Mouse (Mus musculus) heart, embryonic 14.5 days (tissue): Measurements from ENCODE around the gene Gm45837. TPM values are rescaled to one million over a fixed set of nuclear protein-coding genes. Genes with fewer than 3 reads are reported as not detected.

Experiments used
- ATAC-seq: fragments of 200-750 bp; cut with Nextera tagmentation; 2 replicates; pipeline ENCODE4 v1.8.0; 2017; ENCODE audit warnings: low read depth, moderate TSS enrichment; ENCODE audit not compliant: insufficient number of reproducible peaks, insufficient read depth, low FRiP score
- H3K27ac ChIP-seq, 2 experiments: fragments of 200-500 bp in 1 of 2; fragments of 300-500 bp in 1 of 2; sonication (generic) in 1 of 2; replicated peaks in 1 of 2; 2 replicates each; pipeline ENCODE4 v1.5.1; 2012 to 2014; ENCODE audit warnings: low read depth in 2 of 2, low read length in 2 of 2, control low read depth in 1 of 2, mild to moderate bottlenecking in 1 of 2, mixed read lengths in 1 of 2; ENCODE audit not compliant: control insufficient read depth in 1 of 2, insufficient read depth in 1 of 2
- H3K27me3 ChIP-seq: fragments of 300-500 bp; sonication (generic); 2 replicates; pipeline ENCODE4 v1.6.1; 2014; ENCODE audit warnings: mild to moderate bottlenecking, low read length, control low read depth; ENCODE audit not compliant: control insufficient read depth, insufficient read depth
- H3K36me3 ChIP-seq: fragments of 300-500 bp; sonication (generic); 2 replicates; pipeline ENCODE4 v1.6.1; 2014; ENCODE audit warnings: mild to moderate bottlenecking, control low read depth, low read length, mixed read lengths; ENCODE audit not compliant: control insufficient read depth, insufficient read depth
- H3K4me1 ChIP-seq, 2 experiments: fragments of 200-500 bp in 1 of 2; fragments of 300-500 bp in 1 of 2; sonication (generic) in 1 of 2; 2 replicates each; pipeline ENCODE4 v1.6.1; 2012 to 2014; ENCODE audit warnings: low read length in 2 of 2, control low read depth in 1 of 2, mixed read lengths in 1 of 2; ENCODE audit not compliant: control insufficient read depth in 2 of 2, insufficient read depth in 2 of 2
- H3K4me2 ChIP-seq: fragments of 300-500 bp; sonication (generic); 2 replicates; pipeline ENCODE4 v1.6.1; 2014; ENCODE audit warnings: mild to moderate bottlenecking, low read length
- H3K4me3 ChIP-seq, 2 experiments: fragments of 200-500 bp in 1 of 2; fragments of 300-500 bp in 1 of 2; sonication (generic) in 1 of 2; 2 replicates each; pipeline ENCODE4 v1.5.1; 2012 to 2014; ENCODE audit warnings: low read length in 2 of 2, mild to moderate bottlenecking in 2 of 2, control low read depth in 1 of 2, low read depth in 1 of 2, moderate library complexity in 1 of 2; ENCODE audit not compliant: control insufficient read depth in 1 of 2, insufficient read depth in 1 of 2
- H3K9ac ChIP-seq: fragments of 300-500 bp; sonication (generic); 2 replicates; pipeline ENCODE4 v1.6.1; 2014; ENCODE audit warnings: mild to moderate bottlenecking, low read length
- H3K9me3 ChIP-seq: fragments of 300-500 bp; sonication (generic); 2 replicates; pipeline ENCODE4 v1.6.1; 2016; ENCODE audit warnings: low read length, control low read depth; ENCODE audit not compliant: control insufficient read depth
- WGBS: fragments of 180-500 bp; shearing (Covaris S2); extraction: QIAGEN DNeasy Blood & Tissue Kit; methylation state at CpG from one replicate; pipeline ENCODE4 v1.1.7; 2014; 5-methylcytosine and 5-hydroxymethylcytosine counted together
- polyA plus RNA-seq: library from polyadenylated mRNA; unstranded; fragments of >200 nt; fragmentation: Nextera tagmentation; extraction: Ambion mirVana; gene quantifications from 2 replicates; pipeline ENCODE4 v1.2.1, GENCODE M21; 2014

The Gm45837 gene
- polyA plus RNA-seq, 1 experiment from 2014 or later = not detected

GRCm38 (mm10) chr7:101459923-101460607 is 49.4 kb downstream of the Gm45837 start:
- Histone ChIP-seq H3K4me3 (no peak overlapping the region), H3K36me3 (no peaks in the 10 kb centered on the region), H3K9ac (no peak overlapping the region), H3K9me3 (no peaks in the 10 kb centered on the region), H3K27me3 (peaks cover 16% of the 10 kb centered on the region), H3K27ac (no peak overlapping the region), H3K4me1 (peaks cover 9 to 22% of the 10 kb centered on the region in 2 experiments), H3K4me2 (no peak overlapping the region)
- ATAC-seq = no peak
- WGBS = 51% methylated on average over 10 of the region's 10 CpGs

GRCm38 (mm10) chr7:101460608-101460957 is 49.9 kb downstream of the Gm45837 start:
- Histone ChIP-seq H3K36me3 (no peaks in the 10 kb centered on the region), H3K4me3 (no peak overlapping the region), H3K27me3 (peaks cover 11% of the 10 kb centered on the region), H3K9me3 (no peaks in the 10 kb centered on the region), H3K9ac (no peak overlapping the region), H3K4me2 (no peak overlapping the region), H3K4me1 (peaks cover 14 to 27% of the 10 kb centered on the region in 2 experiments), H3K27ac (no peak overlapping the region)
- ATAC-seq = peak; percentile 32; the same call in 1 of the 2 replicates
- 28% methylated on average over 10 of the region's 10 CpGs for WGBS

DNA sequence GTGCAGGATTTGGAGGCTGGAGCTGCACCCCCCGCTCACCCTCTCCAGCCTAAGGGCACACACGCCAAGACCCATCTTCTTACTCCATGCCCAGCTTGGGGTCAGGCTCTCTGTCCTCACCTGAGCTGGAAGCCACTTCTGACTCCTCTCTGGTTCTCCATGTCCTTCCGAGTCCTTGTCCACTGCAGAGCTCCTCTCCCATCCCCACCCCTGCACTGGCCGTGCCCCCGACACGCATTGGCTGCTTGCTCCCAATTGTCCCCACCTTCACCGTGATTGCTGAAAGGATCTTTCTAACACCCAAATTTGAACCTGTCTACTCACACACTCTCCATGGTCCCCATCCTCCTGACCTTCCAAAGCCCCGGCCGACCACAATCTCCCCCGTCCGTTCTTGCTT is 50.9 kb downstream of the Gm45837 start:
- Histone ChIP-seq H3K9me3 (no peaks in the 10 kb centered on the region), H3K27ac (no peak overlapping the region), H3K9ac (no peak overlapping the region), H3K4me2 (no peak overlapping the region), H3K36me3 (no peaks in the 10 kb centered on the region), H3K4me3 (no peak overlapping the region), H3K4me1 (peaks cover 17 to 35% of the 10 kb centered on the region in 2 experiments), H3K27me3 (peaks cover 6% of the 10 kb centered on the region; the same call in 1 of the 2 replicates)
- 75% methylated on average over 11 of the region's 11 CpGs for WGBS
- ATAC-seq = no peak

DNA sequence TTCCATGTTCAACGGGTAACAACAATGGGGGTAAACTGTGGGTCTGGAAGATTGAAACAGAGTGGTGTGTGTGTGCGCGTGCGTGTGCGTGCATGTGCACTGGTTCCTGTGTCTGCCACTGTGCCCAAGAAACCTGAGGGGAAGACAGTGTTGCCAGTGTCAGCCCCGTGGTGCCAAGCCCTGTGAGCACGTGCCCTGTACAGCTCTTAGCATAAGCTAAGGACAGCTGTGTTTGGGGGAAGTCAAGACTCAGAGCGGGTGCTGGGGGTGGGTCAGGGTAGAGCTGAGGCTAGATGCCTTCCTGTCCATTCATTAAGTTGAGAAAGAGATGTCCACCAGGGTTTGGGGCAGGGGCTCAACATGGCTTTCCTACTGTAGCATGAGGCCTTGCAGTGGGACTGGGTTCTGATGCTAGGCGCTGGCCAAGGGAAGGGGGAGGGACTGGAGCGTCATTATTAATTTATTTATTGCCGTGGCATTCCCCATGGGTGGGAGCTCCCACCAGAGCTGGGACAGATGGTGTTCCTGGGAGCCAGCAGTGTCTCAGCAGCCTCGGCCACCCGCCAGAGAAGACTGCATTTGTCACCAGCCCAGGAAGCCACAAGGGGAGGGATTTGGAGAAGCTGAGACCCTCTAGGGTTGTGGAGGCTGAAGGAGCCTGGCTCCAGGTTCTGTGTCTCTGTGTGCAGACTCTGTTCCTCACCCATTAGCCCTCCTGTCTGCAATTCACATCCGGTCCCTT is 51.8 kb downstream of the Gm45837 start:
- H3K9ac ChIP-seq = no peak overlapping the region
- WGBS = 80% methylated on average over 14 of the region's 14 CpGs
- no peak overlapping the region for H3K4me3 ChIP-seq
- H3K27ac ChIP-seq = 0 out of 4 replicates have a peak overlapping the region, but pooled peaks of 1 of the 2 experiments have one; percentile 33
- no peaks in the 10 kb centered on the region for H3K9me3 ChIP-seq
- no peak for ATAC-seq
- peaks cover 23 to 43% of the 10 kb centered on the region in 2 experiments for H3K4me1 ChIP-seq
- peaks cover under 1% of the 10 kb centered on the region; the same call in 1 of the 2 replicates for H3K27me3 ChIP-seq
- H3K4me2 ChIP-seq = no peak overlapping the region
- no peaks in the 10 kb centered on the region for H3K36me3 ChIP-seq

DNA sequence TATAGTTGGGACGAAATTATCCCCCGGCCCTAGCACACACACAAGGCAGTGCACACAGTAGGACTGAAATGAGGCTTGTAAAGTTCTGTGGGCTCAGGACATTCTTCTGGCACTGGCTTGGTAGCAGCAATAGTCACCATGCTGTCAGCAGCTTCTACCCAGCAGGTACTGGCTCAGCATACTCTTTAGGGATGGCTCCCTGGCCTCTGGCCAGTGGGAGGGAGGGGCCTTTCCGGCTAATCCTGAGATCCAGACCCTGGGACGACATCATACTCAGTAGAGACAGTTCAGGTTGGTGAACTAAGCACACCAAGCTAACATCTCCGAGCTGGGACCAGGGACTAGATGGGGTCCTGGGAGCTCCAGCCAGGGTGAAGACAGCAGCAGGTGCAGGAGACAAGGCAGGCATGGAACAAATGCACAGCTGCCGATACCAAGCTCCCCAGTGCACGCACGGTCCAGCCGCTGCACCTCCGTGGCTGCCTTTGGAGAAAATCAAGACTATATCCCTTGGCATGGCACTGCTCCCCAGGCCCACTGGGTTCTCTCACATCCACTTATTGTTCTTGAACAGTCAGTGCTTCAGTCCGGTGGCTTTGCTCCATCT is 53.1 kb downstream of the Gm45837 start:
- Histone ChIP-seq H3K4me3 (no peak overlapping the region), H3K4me1 (peaks cover 23 to 43% of the 10 kb centered on the region in 2 experiments), H3K9ac (no peak overlapping the region), H3K27ac (0 out of 4 replicates have a peak overlapping the region, but pooled peaks of 1 of the 2 experiments have one; percentile 6), H3K9me3 (no peaks in the 10 kb centered on the region), H3K4me2 (no peak overlapping the region), H3K27me3 (no peaks in the 10 kb centered on the region; the same call in 1 of the 2 replicates), H3K36me3 (no peaks in the 10 kb centered on the region)
- 58% methylated on average over 11 of the region's 11 CpGs for WGBS
- no peak for ATAC-seq

- Histone ChIP-seq H3K4me1 (peaks cover 20 to 47% of the 10 kb centered on the region in 2 experiments), H3K27ac (peak overlapping the region in 1 of 2 experiments; percentile 41; a peak in 2 of 4 replicates), H3K9me3 (no peaks in the 10 kb centered on the region), H3K4me2 (no peak overlapping the region; the same call in 1 of the 2 replicates), H3K4me3 (no peak overlapping the region), H3K9ac (no peak overlapping the region), H3K36me3 (no peaks in the 10 kb centered on the region), H3K27me3 (no peaks in the 10 kb centered on the region)
- 43% methylated on average over 4 of the region's 4 CpGs for WGBS
- no peak for ATAC-seq
Measured at GRCm38 (mm10) chr7:101464927-101465326, 54.2 kb downstream of the Gm45837 start.

- Histone ChIP-seq H3K27me3 (no peaks in the 10 kb centered on the region), H3K9me3 (no peaks in the 10 kb centered on the region), H3K36me3 (no peaks in the 10 kb centered on the region), H3K4me3 (no peak overlapping the region), H3K4me2 (no peak overlapping the region; the same call in 1 of the 2 replicates), H3K9ac (no peak overlapping the region), H3K4me1 (peaks cover 16 to 42% of the 10 kb centered on the region in 2 experiments), H3K27ac (peak overlapping the region; percentile 41 to 58; a peak in 2 of 4 replicates)
- 16% methylated on average over 14 of the region's 14 CpGs for WGBS
- ATAC-seq = peak; percentile 61
Measured at GRCm38 (mm10) chr7:101465392-101465791, 54.7 kb downstream of the Gm45837 start.
